Mouse (Mus musculus): ENCODE results near the gene Fer1l5.

Gene Fer1l5

GRCm38 (mm10) chr1:36432999-36433398 lies 60.9 kb downstream of the Fer1l5 start:
- DNase-seq (ENCODE audit: low spot score): no peak

- DNase-seq (ENCODE audit: low spot score): no peak
Measured at GRCm38 (mm10) chr1:36433616-36434015, 61.5 kb downstream of the Fer1l5 start.

- no peak for DNase-seq (ENCODE audit: low spot score)
Measured at GRCm38 (mm10) chr1:36435071-36435470, 63.0 kb downstream of the Fer1l5 start.

GRCm38 (mm10) chr1:36436515-36436914 lies 64.4 kb downstream of the Fer1l5 start:
- DNase-seq (ENCODE audit: low spot score): no peak

- no peak for DNase-seq (ENCODE audit: low spot score)
Measured at GRCm38 (mm10) chr1:36437223-36437622, 65.1 kb downstream of the Fer1l5 start.

- no peak for DNase-seq (ENCODE audit: low spot score)
Measured at GRCm38 (mm10) chr1:36441101-36441500, 69.0 kb downstream of the Fer1l5 start.

GRCm38 (mm10) chr1:36444471-36445464 lies 72.7 kb downstream of the Fer1l5 start, which contains the start of gene Lman2l:
Gene Lman2l (minus strand): TSS chr1:36445271.
- DNase-seq (ENCODE audit: low spot score): peak; percentile 91

GRCm38 (mm10) chr1:36445508-36445907 lies 73.4 kb downstream of the Fer1l5 start:
- no peak for DNase-seq (ENCODE audit: low spot score)

GRCm38 (mm10) chr1:36446106-36446824 lies 74.2 kb downstream of the Fer1l5 start:
- DNase-seq (ENCODE audit: low spot score): no peak

GRCm38 (mm10) chr1:36446841-36447240 lies 74.8 kb downstream of the Fer1l5 start:
- DNase-seq (ENCODE audit: low spot score): no peak

GRCm38 (mm10) chr1:36454055-36454815 lies 82.1 kb downstream of the Fer1l5 start:
- DNase-seq (ENCODE audit: low spot score): no peak

- DNase-seq (ENCODE audit: low spot score): no peak
Measured at GRCm38 (mm10) chr1:36457388-36458014, 85.4 kb downstream of the Fer1l5 start.

- no peak for DNase-seq (ENCODE audit: low spot score)
Measured at GRCm38 (mm10) chr1:36458169-36458568, 86.1 kb downstream of the Fer1l5 start.

- no peak for DNase-seq (ENCODE audit: low spot score)
Measured at GRCm38 (mm10) chr1:36461829-36462228, 89.7 kb downstream of the Fer1l5 start.

GRCm38 (mm10) chr1:36465641-36466160 lies 93.6 kb downstream of the Fer1l5 start:
- DNase-seq (ENCODE audit: low spot score): no peak

GRCm38 (mm10) chr1:36467446-36467845 lies 95.4 kb downstream of the Fer1l5 start:
- DNase-seq (ENCODE audit: low spot score): no peak

- DNase-seq (ENCODE audit: low spot score): no peak
Measured at GRCm38 (mm10) chr1:36469811-36470444, 97.8 kb downstream of the Fer1l5 start.

- DNase-seq (ENCODE audit: low spot score): peak; percentile 76
Measured at GRCm38 (mm10) chr1:36471181-36472105, 99.4 kb downstream of the Fer1l5 start, which contains the start of gene Cnnm4. Gene Cnnm4 (plus strand): TSS chr1:36471620.
